Mouse (Mus musculus): ENCODE measurements at regions not wholly inside any gene's neighbourhood (a gene's known extent, or its start where the extent isn't known, plus 50 kb on each side); places are given as distances from the start of the nearest gene placed in this dataset. TPM values are rescaled to one million over a fixed set of nuclear protein-coding genes. Genes with fewer than 3 reads are reported as not detected.

Small RNAs in the stretch of these regions (microRNA-seq; reads per million reads assigned to microRNA genes)
- gene Gm24923 (ENCODE audit: insufficient number of aligned reads): not detected
- gene Mir344-2 (ENCODE audit: insufficient number of aligned reads): not detected
- 7.6 reads per million for gene Mir344f (ENCODE audit: insufficient number of aligned reads)
- gene Mir344g (ENCODE audit: insufficient number of aligned reads): not detected
- not detected for gene Mir344i (ENCODE audit: insufficient number of aligned reads)

Measured in forebrain, embryonic 11.5 days (tissue).